Mouse (Mus musculus) v-Abl transformed pro-B cells (cell line): ENCODE results near the gene Slc38a4.

ENCODE experiments used
- in situ Hi-C, 2 experiments: fragments of 400-800 bp; cut with MboI; formaldehyde crosslinking; loops; one replicate each; pipeline ENCODE4 v1.15.1; 2025; ENCODE audit not compliant: unreplicated experiment in 2 of 2

The Slc38a4 gene

DNA sequence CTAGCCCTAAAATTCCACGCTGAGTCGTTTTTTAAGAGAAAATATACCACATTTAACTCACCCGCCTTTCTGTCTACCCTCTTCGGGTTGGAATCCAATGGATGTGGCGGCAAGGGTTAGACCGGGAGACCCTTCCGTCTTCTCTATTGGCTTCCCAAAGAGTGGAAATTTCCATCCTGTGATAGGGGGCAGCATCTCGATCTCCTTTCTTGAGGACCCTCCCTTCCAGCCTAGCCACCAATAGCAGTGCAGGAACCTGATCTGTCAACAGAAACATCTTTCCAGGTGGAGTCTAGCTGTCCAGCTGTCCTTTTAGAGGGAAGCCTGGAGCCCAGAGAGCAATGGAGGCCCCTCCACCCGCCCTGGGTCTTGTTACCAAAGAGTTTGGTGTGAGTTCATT, at the start of gene Slc38a4:
Gene Slc38a4, minus strand, starts transcription at position 163 of the 400 bp plus-strand sequence.
- in situ Hi-C loops, result no loop called here

GRCm38 (mm10) chr15:97104889-97105391, 49.2 kb upstream of the Slc38a4 start:
- in situ Hi-C loops, result no loop called here

- in situ Hi-C loops, result no loop called here
Measured at GRCm38 (mm10) chr15:97104048-97104447, 48.3 kb upstream of the Slc38a4 start.

GRCm38 (mm10) chr15:97102811-97103210, 47.1 kb upstream of the Slc38a4 start:
- in situ Hi-C loops, result no loop called here

- in situ Hi-C loops, result no loop called here
Measured at GRCm38 (mm10) chr15:97102181-97102580, 46.4 kb upstream of the Slc38a4 start.

GRCm38 (mm10) chr15:97099101-97099500, 43.3 kb upstream of the Slc38a4 start:
- in situ Hi-C loops, result no loop called here

GRCm38 (mm10) chr15:97097548-97097947, 41.8 kb upstream of the Slc38a4 start:
- in situ Hi-C loops, result no loop called here

DNA sequence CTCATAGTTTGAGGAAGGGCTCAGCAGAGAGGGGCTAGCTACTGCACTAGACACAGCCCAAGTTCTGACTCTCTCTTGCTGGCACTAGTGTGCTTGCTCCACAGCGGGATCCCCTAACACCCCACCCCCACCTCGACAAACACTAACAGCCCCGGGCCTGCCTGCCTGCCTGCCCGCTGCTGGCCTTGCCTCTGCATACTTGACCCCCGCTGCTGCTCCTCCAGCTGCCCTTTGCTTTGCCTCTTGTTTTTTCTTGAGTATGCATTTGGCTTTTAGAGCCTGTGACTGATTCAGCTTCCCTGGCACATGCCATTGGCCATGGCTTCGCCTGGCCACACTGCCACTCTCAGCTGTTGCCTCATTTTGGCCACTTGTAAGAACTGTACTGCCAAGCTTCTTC, 33.8 kb upstream of the Slc38a4 start:
- in situ Hi-C loops, result no loop called here

- in situ Hi-C loops, result no loop called here
Measured at GRCm38 (mm10) chr15:97085833-97086232, 30.1 kb upstream of the Slc38a4 start.

DNA sequence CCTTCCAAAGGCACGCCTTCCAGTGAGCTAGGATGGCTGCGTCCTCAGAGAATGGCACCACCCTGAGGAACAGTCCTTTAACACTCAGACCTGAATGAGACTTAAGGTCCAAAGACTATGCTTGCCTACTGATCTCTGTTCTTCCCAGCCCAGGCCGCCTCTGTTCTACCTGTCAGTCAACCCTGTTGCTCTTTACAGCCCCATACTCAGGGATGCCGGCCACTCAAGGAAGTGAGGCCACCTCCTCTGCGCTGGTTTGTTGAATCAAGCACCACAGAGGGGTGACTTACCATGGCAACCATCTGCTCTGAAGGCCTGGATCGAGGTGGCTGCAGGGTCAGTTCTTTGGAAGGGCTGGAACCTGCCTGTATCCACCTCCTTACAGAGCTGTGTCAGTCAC, 21.9 kb upstream of the Slc38a4 start:
- in situ Hi-C loops, result no loop called here

- in situ Hi-C loops, result no loop called here
Measured at GRCm38 (mm10) chr15:97076092-97076491, 20.3 kb upstream of the Slc38a4 start.

DNA sequence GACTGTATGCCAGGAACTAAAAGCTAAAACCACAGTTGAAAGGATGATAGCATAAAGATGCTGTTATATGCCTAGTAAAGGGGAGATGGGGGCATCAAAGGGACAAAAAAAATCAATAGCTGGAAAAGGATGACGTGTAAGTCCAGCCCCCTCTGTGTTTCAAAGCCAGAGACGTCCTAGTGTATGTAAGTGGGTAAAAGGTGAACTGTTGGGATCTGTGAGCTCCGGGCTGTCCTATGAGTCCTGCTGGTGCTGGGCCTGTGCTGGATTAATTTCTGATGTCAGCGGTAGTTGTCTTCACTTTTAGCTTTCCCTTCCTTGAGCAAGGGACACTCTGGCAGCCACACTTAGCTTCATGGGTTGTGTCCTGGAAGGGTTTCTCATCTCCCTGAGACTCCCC, 19.5 kb upstream of the Slc38a4 start:
- in situ Hi-C loops, result no loop called here

DNA sequence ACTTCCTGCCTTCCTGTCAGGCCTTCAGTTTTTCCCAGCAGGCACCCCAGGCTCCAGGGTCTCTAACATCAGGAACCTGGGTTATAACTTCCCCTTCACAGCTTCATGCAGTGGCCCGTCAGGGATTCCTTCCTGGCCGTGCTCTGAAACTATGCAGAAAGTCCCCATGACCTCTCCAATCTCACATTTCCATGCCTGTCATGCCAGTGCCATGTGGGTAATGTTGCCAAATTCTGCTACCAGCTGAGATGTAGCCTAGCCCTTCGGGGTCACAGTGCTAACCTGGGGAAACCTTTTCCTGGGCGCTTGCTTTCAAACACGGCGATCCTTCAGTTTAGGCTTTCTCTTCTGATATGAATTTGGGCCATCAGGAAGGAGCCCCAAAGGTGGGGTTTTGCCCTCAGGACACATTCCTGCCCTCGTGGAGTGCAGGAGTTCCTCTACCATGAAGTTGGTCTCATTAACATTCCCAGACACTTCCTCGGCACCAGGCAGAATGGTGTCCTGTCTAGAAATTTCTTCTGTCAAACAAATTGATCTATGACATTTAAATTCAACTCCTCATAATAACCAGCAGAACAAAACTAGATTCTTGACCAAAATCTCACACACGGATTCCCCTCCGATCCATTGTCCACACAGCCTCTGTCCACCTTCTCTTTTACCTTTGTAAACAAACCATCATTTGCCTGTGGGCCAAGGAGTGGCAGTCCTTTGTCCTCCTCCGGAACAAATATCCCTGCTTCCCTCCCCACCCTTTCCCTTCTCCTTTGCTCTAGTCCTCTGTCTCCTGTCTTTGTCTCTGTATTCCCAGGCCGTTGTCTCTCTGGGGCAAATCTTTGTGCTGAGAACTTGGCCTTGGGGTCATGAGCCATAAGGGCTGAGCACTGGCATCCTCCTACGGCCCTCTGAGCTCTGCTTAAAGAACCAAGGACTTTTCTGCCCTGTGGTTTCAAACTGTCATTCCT, 17.4 kb upstream of the Slc38a4 start:
- in situ Hi-C loops, result no loop called here

DNA sequence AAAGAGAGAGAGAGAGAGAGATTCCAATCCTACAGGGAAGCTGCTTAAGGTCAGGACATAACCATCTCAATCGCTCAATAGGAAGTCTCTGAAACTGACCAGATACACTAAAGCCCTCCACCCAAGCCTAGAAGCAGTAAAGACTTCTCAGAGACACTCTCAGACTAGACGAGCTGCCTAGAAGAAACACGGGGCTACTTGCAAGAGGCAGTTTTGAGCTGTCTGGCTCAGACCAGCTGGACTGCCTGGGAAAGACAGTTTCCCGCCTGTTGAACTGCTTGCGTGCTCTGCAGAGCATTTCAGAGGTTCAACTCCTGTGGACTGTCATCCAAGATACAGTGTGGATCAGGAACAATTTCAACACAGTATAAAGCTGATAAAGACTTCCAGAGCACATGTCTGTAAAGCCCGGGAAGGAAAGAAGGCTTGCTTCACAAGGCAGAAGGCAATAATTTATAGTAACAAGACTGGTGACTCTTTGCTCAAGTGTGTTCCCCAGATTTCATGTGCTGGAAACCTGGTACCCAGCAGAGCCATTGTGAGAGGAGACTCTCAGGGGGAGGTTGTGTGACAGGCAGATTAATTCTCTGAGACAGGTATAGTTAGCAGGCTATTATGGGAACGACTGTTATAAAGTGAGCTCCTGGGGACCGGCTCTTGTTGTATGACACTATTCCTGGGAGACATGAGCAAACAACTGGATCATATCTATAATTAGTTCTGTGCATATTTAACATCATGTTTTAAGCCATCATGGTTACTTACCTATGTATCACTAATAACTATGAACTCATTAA, 11.8 kb upstream of the Slc38a4 start:
- in situ Hi-C loops, result no loop called here

DNA sequence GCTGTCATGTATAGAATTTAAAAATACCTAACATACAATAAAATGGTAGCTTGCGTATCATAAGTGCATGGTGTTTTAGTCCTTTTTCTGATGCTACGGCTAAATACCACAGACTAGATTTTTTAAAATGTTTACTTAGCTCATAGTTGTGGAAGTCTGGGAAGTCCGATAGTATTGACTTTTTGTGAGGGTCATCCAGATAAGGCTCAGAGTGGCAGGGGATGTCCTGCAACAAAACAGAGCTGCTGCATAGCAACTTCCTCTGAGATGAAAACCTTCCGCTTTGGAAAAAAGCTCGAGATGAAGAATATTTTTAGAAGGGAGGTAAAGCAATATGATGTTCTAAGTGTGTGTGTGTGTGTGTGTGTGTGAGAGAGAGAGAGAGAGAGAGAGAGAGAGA, 11.2 kb upstream of the Slc38a4 start:
- in situ Hi-C loops, result no loop called here

- in situ Hi-C loops, result no loop called here
Measured at GRCm38 (mm10) chr15:97063211-97063610, 7.5 kb upstream of the Slc38a4 start.

- in situ Hi-C loops, result no loop called here
Measured at GRCm38 (mm10) chr15:97060973-97061372, 5.2 kb upstream of the Slc38a4 start.

- in situ Hi-C loops, result no loop called here
Measured at GRCm38 (mm10) chr15:97060571-97060970, 4.8 kb upstream of the Slc38a4 start.

DNA sequence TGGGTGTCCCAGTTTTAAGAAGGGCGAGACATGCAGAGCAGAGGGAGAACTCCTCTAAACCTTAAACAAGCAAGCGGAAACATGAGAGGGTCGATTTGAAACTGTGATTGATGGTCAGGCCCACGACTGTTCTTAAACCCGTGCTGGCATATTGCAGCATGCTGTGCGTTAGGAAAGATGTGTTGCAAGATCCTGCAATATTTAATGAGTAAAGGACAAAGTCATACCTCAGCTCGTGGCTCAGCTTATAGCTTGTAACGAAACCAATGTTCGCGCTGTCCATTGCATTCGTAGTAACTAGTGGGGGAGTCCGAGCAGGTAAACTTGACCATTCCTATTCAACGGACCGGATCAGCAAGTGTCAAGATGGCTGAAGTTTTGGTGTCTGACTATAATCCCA, 4.3 kb upstream of the Slc38a4 start:
- in situ Hi-C loops, result no loop called here

DNA sequence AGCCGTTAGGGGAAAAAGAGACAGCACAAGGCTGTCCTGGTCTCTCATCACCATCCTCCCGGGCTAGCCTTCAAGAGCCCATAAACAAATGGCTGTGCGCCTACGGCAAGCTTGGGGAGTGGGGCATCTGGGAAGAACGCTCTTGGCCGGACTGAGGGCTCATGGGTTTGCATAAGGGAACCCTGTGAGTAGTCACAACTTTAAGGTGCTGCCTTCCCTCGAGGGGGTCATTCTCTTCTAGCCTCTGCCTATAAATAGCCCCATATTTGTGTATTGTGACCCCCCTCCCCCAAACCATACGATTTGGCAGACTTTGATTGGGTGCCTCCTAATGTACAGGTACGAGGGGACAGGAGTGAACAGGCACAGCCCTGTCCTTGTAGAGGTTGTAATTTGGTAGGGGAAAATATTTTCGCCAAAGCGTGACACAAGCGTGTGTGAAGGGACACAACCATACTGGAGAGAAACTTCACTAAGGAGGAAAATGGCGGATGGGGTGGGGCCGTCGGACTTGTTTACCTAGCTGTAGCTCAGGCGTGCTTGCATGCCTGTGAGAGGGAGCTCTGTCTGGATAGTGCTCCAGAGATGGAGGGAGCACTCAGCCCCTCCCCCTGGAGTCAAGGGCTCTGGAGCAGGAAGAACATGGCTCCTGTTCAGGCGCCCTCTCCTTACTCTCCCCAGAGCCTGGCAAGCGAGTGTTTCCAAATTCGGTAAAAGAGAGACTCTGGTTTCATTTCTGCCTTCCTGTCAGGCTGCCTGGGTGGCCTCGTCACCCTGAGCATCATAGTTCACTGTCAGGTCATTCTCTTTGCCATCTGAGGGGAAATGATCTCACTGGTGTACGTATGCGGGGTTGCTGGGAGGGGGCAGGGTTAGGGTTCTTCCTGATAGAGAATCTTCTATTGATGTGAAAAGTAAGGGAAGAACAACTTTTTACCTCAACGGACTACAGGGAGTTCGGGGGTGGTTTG, 3.6 kb upstream of the Slc38a4 start:
- in situ Hi-C loops, result no loop called here
